Mouse (Mus musculus): ENCODE results near the gene Mta3.

GRCm38 (mm10) chr17:83850864-83851263 is 144.9 kb downstream of the Mta3 start:
- TF ChIP-seq GATA1 (IDR thresholded peaks at IDR 0.05; ENCODE audit: low read length) (no peak), TAL1 (IDR thresholded peaks at IDR 0.05; ENCODE audit: low read length) (no peak)
